Mouse (Mus musculus) cortical plate, adult 2 months (tissue): ENCODE data around the gene Ptges3l.
"Not testable (repeated sequence)": the region's sequence is repeated elsewhere in the genome, so short reads cannot be mapped to it uniquely, and the experiment has no call there.

Experiments used
- CTCF ChIP-seq: fragments of 200-500 bp; IDR thresholded peaks from 2 replicates; pipeline ENCODE4 v1.5.1; 2011; ENCODE audit warnings: mild to moderate bottlenecking, control low read depth, low read length; ENCODE audit not compliant: insufficient read depth; ENCODE audit errors: extremely low read depth
- POLR2A ChIP-seq: fragments of 200-500 bp; IDR thresholded peaks from 2 replicates; pipeline ENCODE4 v1.6.1; 2011; ENCODE audit warnings: mild to moderate bottlenecking, low read length, control low read depth; ENCODE audit not compliant: insufficient read depth; ENCODE audit errors: extremely low read depth

GRCm38 (mm10) chr11:101441450-101442126 is 16.5 kb upstream of the Ptges3l start:
- TF ChIP-seq CTCF, POLR2A: not testable (repeated sequence)
